In the genomic region with DNA sequence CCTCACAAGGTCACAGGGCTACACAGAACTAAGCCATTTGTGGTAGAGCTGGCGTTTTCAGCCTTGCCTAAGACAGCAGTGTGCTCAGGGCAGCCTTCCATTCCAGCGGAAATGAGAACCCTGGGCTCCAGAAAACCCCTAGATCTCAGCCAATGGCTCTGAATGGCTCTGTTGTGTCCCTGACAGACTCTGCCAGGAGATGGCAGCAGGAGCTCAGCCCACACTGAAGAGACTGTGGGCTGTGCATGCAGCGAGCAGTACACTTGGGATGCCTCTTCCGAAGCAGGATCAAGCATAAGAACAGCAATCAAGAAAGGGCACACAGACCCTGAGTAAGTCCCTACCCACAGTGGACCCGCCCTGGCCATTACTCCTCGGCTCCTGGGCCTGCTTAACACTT, we compare ENCODE assay signal across 7 mouse cellular contexts.
DNase-seq lines count a peak whose midpoint lies in the region; ATAC-seq and TF ChIP-seq lines count a peak whose summit lies in the region.
"Not testable (repeated sequence)": the region's sequence is repeated elsewhere in the genome, so short reads cannot be mapped to it uniquely, and the experiment has no call there.

No protein-coding gene starts in this region.

- DNase-seq in forebrain, embryonic 11.5 days (ENCODE audit: low spot score); lung, embryonic 14.5 days; midbrain, embryonic 14.5 days: not testable (repeated sequence)

- no CpG with 5 or more reads among the region's 6 CpGs for WGBS in forebrain, embryonic 11.5 days
- no CpG with 5 or more reads among the region's 6 CpGs for WGBS in heart, embryonic 12.5 days
- WGBS in hindbrain, embryonic 15.5 days = no CpG with 5 or more reads among the region's 6 CpGs
- WGBS in kidney, embryonic 16.5 days = no CpG with 5 or more reads among the region's 6 CpGs
- no CpG with 5 or more reads among the region's 6 CpGs for WGBS in lung, embryonic 14.5 days
- WGBS in midbrain, embryonic 14.5 days = no CpG with 5 or more reads among the region's 6 CpGs

- ATAC-seq in forebrain, embryonic 11.5 days (replicated peaks; ENCODE audit: low FRiP score) = peak; percentile 73
- ATAC-seq in heart, embryonic 12.5 days (ENCODE audit: insufficient number of reproducible peaks, low FRiP score) = peak; percentile 64; the same call in 1 of the 2 replicates
- peak; percentile 94 for ATAC-seq in hindbrain, embryonic 15.5 days (ENCODE audit: low FRiP score, low read depth)
- ATAC-seq in kidney, embryonic 16.5 days (ENCODE audit: low FRiP score, low TSS enrichment) = peak; percentile 86
- ATAC-seq in lung, embryonic 14.5 days (ENCODE audit: insufficient read depth) = peak; percentile 95
- peak; percentile 78; the same call in 1 of the 2 replicates for ATAC-seq in midbrain, embryonic 14.5 days (ENCODE audit: low FRiP score, low TSS enrichment)
- peak; percentile 42; the same call in 1 of the 2 replicates for ATAC-seq in neutrophil, adult 5-6 weeks (ENCODE audit: extremely low read depth, insufficient number of reproducible peaks, low FRiP score, poor library complexity, severe bottlenecking)

- H3K4me3 ChIP-seq in forebrain, embryonic 11.5 days (ENCODE audit: low read depth, low read length); heart, embryonic 12.5 days; hindbrain, embryonic 15.5 days; kidney, embryonic 16.5 days (ENCODE audit: low read length); lung, embryonic 14.5 days (ENCODE audit: low read depth, low read length); midbrain, embryonic 14.5 days (replicated peaks; ENCODE audit: low read depth, low read length): not testable (repeated sequence)

- H3K4me2 ChIP-seq in forebrain, embryonic 11.5 days (ENCODE audit: low read depth, low read length, severe bottlenecking); heart, embryonic 12.5 days; hindbrain, embryonic 15.5 days; kidney, embryonic 16.5 days (replicated peaks; ENCODE audit: low read depth, low read length); lung, embryonic 14.5 days; midbrain, embryonic 14.5 days (ENCODE audit: low read length): not testable (repeated sequence)

- H3K27me3 ChIP-seq in forebrain, embryonic 11.5 days (ENCODE audit: control insufficient read depth, insufficient read depth, low read length); heart, embryonic 12.5 days (replicated peaks); hindbrain, embryonic 15.5 days; kidney, embryonic 16.5 days (ENCODE audit: insufficient read depth, low read length); lung, embryonic 14.5 days (ENCODE audit: insufficient read depth, low read length); midbrain, embryonic 14.5 days (ENCODE audit: control insufficient read depth, insufficient read depth, low read length): not testable (repeated sequence)

- H3K9ac ChIP-seq in forebrain, embryonic 11.5 days (ENCODE audit: low read length); heart, embryonic 12.5 days; hindbrain, embryonic 15.5 days; kidney, embryonic 16.5 days (replicated peaks; ENCODE audit: low read length); lung, embryonic 14.5 days; midbrain, embryonic 14.5 days (replicated peaks; ENCODE audit: low read length): not testable (repeated sequence)

- not testable (repeated sequence) for H3K9me3 ChIP-seq in forebrain, embryonic 11.5 days (ENCODE audit: control insufficient read depth, low read length); heart, embryonic 12.5 days (replicated peaks); hindbrain, embryonic 15.5 days; kidney, embryonic 16.5 days (ENCODE audit: low read length); lung, embryonic 14.5 days (ENCODE audit: low read depth, low read length); midbrain, embryonic 14.5 days (ENCODE audit: control insufficient read depth, low read length)

- not testable (repeated sequence) for H3K4me1 ChIP-seq in forebrain, embryonic 11.5 days (replicated peaks; ENCODE audit: control insufficient read depth, insufficient read depth, low read length); heart, embryonic 12.5 days (replicated peaks); hindbrain, embryonic 15.5 days (replicated peaks); kidney, embryonic 16.5 days (ENCODE audit: insufficient read depth, low read length); lung, embryonic 14.5 days (ENCODE audit: insufficient read depth); midbrain, embryonic 14.5 days (ENCODE audit: control insufficient read depth, insufficient read depth, low read length)

- not testable (repeated sequence) for H3K27ac ChIP-seq in forebrain, embryonic 11.5 days (ENCODE audit: low read depth, low read length); heart, embryonic 12.5 days (ENCODE audit: poor library complexity, severe bottlenecking); hindbrain, embryonic 15.5 days (replicated peaks); kidney, embryonic 16.5 days (ENCODE audit: low read length); lung, embryonic 14.5 days (ENCODE audit: low read depth); midbrain, embryonic 14.5 days (replicated peaks; ENCODE audit: low read depth, low read length)

- TF ChIP-seq CTCF in lung, embryonic 14.5 days (IDR thresholded peaks at IDR 0.05; ENCODE audit: low read depth) = not testable (repeated sequence)

- H3K36me3 ChIP-seq in forebrain, embryonic 11.5 days (ENCODE audit: control insufficient read depth, insufficient read depth, low read length); heart, embryonic 12.5 days; hindbrain, embryonic 15.5 days; kidney, embryonic 16.5 days (ENCODE audit: insufficient read depth, low read length); lung, embryonic 14.5 days (ENCODE audit: insufficient read depth); midbrain, embryonic 14.5 days (ENCODE audit: control insufficient read depth, insufficient read depth, low read length): not testable (repeated sequence)

Comparison
In these comparisons a context has a peak if more than half of its experiments do, and no peak if none do; other contexts are left out.
1. ATAC-seq: peak in every context shown above with its lines; median percentile 95 in lung, embryonic 14.5 days; 94 in hindbrain, embryonic 15.5 days; 86 in kidney, embryonic 16.5 days; 78 in midbrain, embryonic 14.5 days; 73 in forebrain, embryonic 11.5 days; 64 in heart, embryonic 12.5 days; 42 in neutrophil, adult 5-6 weeks.